Mouse (Mus musculus): ENCODE data around the gene Ddx6. TPM values are rescaled to one million over a fixed set of nuclear protein-coding genes. Genes with fewer than 3 reads are reported as not detected.

The Ddx6 gene
- polyA plus RNA-seq (2011; ENCODE audit: insufficient read depth, insufficient read length, low replicate concordance, missing spikeins) = 38.4 and 48.4 TPM in 2 replicates

DNA sequence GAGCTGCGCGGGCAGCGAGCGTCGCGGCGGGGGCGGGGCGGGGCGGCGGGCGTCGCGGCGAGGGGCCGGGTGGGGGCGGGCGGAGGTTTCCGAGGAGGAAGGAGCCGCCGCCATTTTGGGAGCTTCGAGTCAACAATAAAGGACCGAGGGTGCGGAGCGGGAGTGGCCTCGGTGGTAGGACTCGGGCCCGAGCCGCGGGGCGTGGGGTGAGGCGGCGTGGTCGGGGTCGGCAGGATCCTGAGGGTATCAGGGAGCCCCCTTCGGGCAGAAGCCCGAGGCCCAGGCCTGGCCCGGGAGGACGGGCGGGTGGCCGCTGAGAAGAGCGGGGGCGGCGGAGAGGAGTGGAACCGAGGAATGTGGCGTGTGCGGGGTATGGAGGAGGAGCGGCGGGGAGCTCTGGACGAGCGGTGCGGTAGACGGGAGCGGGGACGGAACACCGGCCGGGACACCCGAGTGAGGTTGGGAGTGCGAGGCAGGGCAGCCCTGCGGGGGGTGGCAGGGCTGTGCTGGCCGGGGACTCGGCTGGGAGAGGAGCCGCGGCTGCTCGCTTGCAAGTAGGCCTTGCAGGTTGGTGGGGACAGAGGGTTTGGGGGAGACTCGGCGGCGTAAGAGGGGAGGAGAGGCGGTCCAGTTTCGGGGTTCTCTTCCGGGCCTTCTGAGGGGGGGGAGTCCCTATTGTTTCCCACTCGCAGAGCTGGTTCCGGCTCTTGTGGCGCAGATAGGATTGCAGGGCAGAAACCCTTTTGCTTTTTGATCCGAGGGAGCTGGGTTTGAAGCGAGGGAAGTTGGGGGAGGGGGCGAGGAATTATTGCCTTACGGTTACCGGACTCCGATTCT is at the start of gene Ddx6:
Ddx6 (plus strand) TSS at position 114 of the 837 bp plus-strand sequence.
- no peak for TF ChIP-seq CTCF (IDR thresholded peaks at IDR 0.05; ENCODE audit: control insufficient read depth, insufficient read depth, low read length)
- peak; percentile 10; the same call in 1 of the 2 replicates for TF ChIP-seq POLR2A (IDR thresholded peaks at IDR 0.05; ENCODE audit: borderline replicate concordance, control insufficient read depth, low read depth, low read length)
- peak within 1 kb of the TSS; percentile 100 for H3K27ac ChIP-seq (ENCODE audit: control insufficient read depth, insufficient read depth, low read depth, low read length, poor library complexity)
- H3K4me1 ChIP-seq (ENCODE audit: control insufficient read depth, insufficient read depth, low read length) = peaks cover 1% of the 10 kb centered on the region; the same call in 1 of the 2 replicates
- WGBS = 1% methylated on average over 65 of the region's 80 CpGs
- peak within 1 kb of the TSS; percentile 94 for H3K4me3 ChIP-seq (replicated peaks; ENCODE audit: control insufficient read depth, low read depth, low read length)

DNA sequence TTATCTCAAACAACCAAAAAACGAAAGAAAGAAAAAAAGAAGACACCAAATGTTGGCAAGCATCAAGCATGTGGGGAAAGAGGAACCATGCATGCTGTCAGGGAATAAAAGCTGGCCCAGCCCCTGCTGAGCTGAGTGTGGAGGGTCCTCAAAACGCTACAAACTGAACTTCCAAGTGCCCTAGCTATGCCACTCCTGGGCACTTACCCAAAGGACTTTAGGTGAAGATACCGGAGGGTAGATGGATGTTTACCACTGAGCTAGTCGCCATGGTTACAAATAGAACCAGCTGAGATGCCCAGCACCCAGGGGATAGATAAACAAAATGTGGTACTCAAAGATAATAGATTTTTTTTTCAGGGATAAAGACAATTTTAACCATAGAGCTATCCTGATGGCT is 43.1 kb upstream of the Ddx6 start, which contains the start of gene Cxcr5:
Cxcr5 (minus strand) TSS at position 281 of the 400 bp plus-strand sequence.
- H3K4me3 ChIP-seq (replicated peaks; ENCODE audit: control insufficient read depth, low read depth, low read length) = no peak within 1 kb of the TSS
- no peak for TF ChIP-seq CTCF (IDR thresholded peaks at IDR 0.05; ENCODE audit: control insufficient read depth, insufficient read depth, low read length)
- TF ChIP-seq POLR2A (IDR thresholded peaks at IDR 0.05; ENCODE audit: borderline replicate concordance, control insufficient read depth, low read depth, low read length) = no peak
- 46% methylated on average over 4 of the region's 4 CpGs for WGBS
- H3K4me1 ChIP-seq (ENCODE audit: control insufficient read depth, insufficient read depth, low read length) = peaks cover 3% of the 10 kb centered on the region
- peak within 1 kb of the TSS; percentile 60 for H3K27ac ChIP-seq (ENCODE audit: control insufficient read depth, insufficient read depth, low read depth, low read length, poor library complexity)

DNA sequence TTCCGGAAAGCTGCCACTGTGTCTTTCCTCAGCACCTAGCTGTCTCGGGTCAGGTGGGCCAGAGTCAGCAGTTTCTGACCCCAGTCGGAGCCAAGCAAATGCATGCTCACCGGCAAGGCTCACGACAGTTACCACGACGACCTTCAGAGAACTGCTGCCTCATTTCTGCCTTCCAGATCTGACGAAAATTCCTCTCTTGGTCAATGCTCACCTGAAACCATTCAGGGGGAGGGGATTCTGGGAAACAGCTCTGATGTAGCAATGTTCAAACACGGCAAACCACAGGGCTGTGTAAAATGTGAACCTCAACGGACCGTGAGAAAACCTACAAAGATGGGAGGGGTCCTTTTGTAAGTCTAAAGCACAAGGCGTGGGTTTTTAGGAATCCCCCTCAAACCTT is 41.8 kb upstream of the Ddx6 start:
- WGBS = 40% methylated on average over 12 of the region's 12 CpGs
- TF ChIP-seq POLR2A (IDR thresholded peaks at IDR 0.05; ENCODE audit: borderline replicate concordance, control insufficient read depth, low read depth, low read length) (no peak), CTCF (IDR thresholded peaks at IDR 0.05; ENCODE audit: control insufficient read depth, insufficient read depth, low read length) (no peak)
- Histone ChIP-seq H3K4me1 (ENCODE audit: control insufficient read depth, insufficient read depth, low read length) (peaks cover 5% of the 10 kb centered on the region), H3K27ac (ENCODE audit: control insufficient read depth, insufficient read depth, low read depth, low read length, poor library complexity) (peak overlapping the region; percentile 2; the same call in 1 of the 2 replicates), H3K4me3 (replicated peaks; ENCODE audit: control insufficient read depth, low read depth, low read length) (no peak overlapping the region)

DNA sequence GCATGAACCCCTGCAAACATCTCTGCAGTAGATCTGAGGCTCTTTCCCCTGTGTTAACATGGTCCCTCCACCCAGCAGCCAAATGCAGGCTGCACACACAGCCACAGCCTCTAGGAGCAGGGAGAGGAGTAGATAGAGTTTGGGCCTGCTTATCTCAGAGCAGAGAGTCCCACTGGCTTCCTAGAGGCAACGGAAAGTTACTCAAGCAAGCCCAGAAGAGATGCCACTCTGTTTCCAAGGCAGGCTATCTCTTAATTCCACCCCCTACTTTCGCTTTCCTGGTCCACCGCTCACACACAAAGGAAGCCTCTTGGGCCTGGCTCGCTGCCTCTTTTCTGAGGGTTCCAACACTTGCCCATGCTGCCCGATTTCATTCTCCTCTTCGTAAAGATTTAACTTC is 39.3 kb upstream of the Ddx6 start:
- TF ChIP-seq CTCF (IDR thresholded peaks at IDR 0.05; ENCODE audit: control insufficient read depth, insufficient read depth, low read length) (no peak), POLR2A (IDR thresholded peaks at IDR 0.05; ENCODE audit: borderline replicate concordance, control insufficient read depth, low read depth, low read length) (no peak)
- peak overlapping the region; percentile 3 for H3K27ac ChIP-seq (ENCODE audit: control insufficient read depth, insufficient read depth, low read depth, low read length, poor library complexity)
- 10% methylated on average over 6 of the region's 6 CpGs for WGBS
- H3K4me1 ChIP-seq (ENCODE audit: control insufficient read depth, insufficient read depth, low read length) = peaks cover 7% of the 10 kb centered on the region
- no peak overlapping the region for H3K4me3 ChIP-seq (replicated peaks; ENCODE audit: control insufficient read depth, low read depth, low read length)

DNA sequence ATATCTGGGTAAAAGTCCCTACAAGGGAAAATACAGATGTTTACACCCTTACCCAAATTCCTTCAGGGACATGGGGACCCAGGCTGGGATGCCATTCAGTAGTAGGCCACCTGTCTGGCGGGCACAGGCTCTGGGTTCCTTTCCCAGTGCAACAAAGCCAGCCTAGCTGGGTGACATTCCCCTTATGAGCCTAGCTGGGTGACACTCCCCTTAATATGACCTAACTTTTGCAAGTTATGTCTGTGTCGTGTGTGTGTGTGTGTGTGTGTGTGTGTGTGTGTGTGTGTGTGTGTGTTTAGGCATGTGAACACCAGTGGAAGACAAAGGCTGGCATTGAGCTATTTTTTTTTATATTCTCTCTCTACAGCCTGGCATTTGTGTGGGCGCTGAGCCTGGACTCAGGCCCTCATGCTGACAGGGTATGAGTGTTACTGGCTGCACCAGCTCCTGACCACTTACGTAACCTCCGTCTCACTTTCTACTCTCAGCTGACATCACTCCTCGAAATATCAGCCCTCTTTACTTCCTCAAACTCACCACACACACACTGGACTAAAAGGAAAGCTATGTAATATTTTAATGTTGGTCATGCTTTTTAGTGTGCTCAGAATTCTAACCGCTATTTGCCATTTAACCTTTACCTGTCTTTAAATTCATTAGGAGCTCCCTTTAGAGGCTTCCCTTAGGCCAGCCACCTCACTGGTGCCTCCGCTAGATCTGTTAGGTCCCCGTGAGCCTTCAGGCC is 37.2 kb upstream of the Ddx6 start:
- peak overlapping the region; percentile 5 for H3K4me3 ChIP-seq (replicated peaks; ENCODE audit: control insufficient read depth, low read depth, low read length)
- peaks cover 7% of the 10 kb centered on the region for H3K4me1 ChIP-seq (ENCODE audit: control insufficient read depth, insufficient read depth, low read length)
- TF ChIP-seq CTCF (IDR thresholded peaks at IDR 0.05; ENCODE audit: control insufficient read depth, insufficient read depth, low read length) (no peak), POLR2A (IDR thresholded peaks at IDR 0.05; ENCODE audit: borderline replicate concordance, control insufficient read depth, low read depth, low read length) (no peak)
- 22% methylated on average over 9 of the region's 9 CpGs for WGBS
- H3K27ac ChIP-seq (ENCODE audit: control insufficient read depth, insufficient read depth, low read depth, low read length, poor library complexity) = peak overlapping the region; percentile 93

DNA sequence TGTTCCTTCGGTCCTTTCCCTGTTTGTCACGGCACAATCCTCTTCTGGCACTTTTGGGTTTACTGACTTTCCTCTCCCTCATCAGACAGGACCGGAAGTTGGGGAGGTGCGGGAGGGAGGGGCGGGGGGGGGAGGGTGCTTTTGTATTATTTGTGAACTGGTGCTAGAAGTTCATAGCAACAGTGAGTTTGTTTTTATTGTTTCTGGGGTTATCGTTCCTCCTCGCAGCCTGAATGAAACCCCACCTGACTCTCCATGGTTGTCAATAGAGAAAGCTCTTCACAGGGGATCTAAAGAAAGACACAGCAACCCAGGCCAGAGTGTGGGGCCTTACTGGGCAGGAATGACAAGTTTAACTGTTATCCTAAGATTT is 36.6 kb upstream of the Ddx6 start:
- Histone ChIP-seq H3K4me1 (ENCODE audit: control insufficient read depth, insufficient read depth, low read length) (peaks cover 5% of the 10 kb centered on the region), H3K27ac (ENCODE audit: control insufficient read depth, insufficient read depth, low read depth, low read length, poor library complexity) (peak overlapping the region; percentile 93), H3K4me3 (replicated peaks; ENCODE audit: control insufficient read depth, low read depth, low read length) (peak overlapping the region; percentile 5)
- TF ChIP-seq CTCF (IDR thresholded peaks at IDR 0.05; ENCODE audit: control insufficient read depth, insufficient read depth, low read length) (no peak), POLR2A (IDR thresholded peaks at IDR 0.05; ENCODE audit: borderline replicate concordance, control insufficient read depth, low read depth, low read length) (no peak)
- WGBS = 4% methylated on average over 7 of the region's 7 CpGs

DNA sequence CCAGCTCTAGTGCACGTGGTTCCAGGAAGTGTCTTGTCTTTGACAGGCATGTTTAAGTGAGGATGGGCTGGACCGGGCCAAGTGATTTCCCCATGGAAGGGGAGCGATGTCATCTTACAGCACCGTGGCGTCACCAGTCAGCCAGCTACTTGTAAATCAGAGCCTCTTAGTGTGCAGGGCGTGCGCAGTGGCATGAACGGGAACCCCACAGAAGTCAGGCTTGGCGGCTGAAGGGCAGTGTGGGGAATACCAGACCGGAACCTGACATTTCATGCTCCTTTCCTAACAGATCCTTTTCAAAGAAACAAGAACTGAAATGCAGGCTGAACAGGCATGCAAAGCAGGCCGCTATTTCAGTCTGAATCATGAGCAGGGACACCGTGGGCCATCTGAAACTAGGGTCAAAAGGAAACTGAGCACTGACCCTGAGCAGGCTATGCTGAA is 33.7 kb upstream of the Ddx6 start:
- H3K27ac ChIP-seq (ENCODE audit: control insufficient read depth, insufficient read depth, low read depth, low read length, poor library complexity) = peak overlapping the region; percentile 60
- H3K4me3 ChIP-seq (replicated peaks; ENCODE audit: control insufficient read depth, low read depth, low read length) = no peak overlapping the region
- TF ChIP-seq POLR2A (IDR thresholded peaks at IDR 0.05; ENCODE audit: borderline replicate concordance, control insufficient read depth, low read depth, low read length) = no peak
- no peak for TF ChIP-seq CTCF (IDR thresholded peaks at IDR 0.05; ENCODE audit: control insufficient read depth, insufficient read depth, low read length)
- H3K4me1 ChIP-seq (ENCODE audit: control insufficient read depth, insufficient read depth, low read length) = peaks cover 5% of the 10 kb centered on the region
- WGBS = 71% methylated on average over 12 of the region's 12 CpGs

DNA sequence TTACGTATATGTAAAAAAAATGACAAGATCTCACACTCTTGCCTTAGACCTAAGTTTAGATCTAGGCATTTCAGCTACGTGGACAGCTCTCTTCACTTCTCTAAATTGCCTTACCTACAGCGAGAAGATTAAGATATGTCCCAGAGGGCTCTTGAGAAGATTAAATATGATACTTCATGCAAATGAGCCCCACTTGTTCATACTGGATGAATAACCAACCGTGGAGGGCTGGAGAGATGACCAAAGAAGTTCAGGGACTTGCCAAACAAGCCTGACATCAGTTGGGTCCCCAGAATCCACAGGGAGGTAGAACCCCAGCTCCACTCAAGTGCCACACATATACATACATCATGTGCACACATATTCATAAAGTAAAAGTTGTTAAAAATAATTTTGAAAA is 31.4 kb upstream of the Ddx6 start:
- H3K4me3 ChIP-seq (replicated peaks; ENCODE audit: control insufficient read depth, low read depth, low read length) = no peak overlapping the region
- H3K4me1 ChIP-seq (ENCODE audit: control insufficient read depth, insufficient read depth, low read length) = peaks cover 3% of the 10 kb centered on the region
- TF ChIP-seq CTCF (IDR thresholded peaks at IDR 0.05; ENCODE audit: control insufficient read depth, insufficient read depth, low read length) (no peak), POLR2A (IDR thresholded peaks at IDR 0.05; ENCODE audit: borderline replicate concordance, control insufficient read depth, low read depth, low read length) (no peak)
- H3K27ac ChIP-seq (ENCODE audit: control insufficient read depth, insufficient read depth, low read depth, low read length, poor library complexity) = no peak overlapping the region
- 57% methylated on average over 4 of the region's 4 CpGs for WGBS
